Mouse (Mus musculus) MEL-GATA-1-ER (cell line): ENCODE measurements at regions not wholly inside any gene's neighbourhood (a gene's known extent, or its start where the extent isn't known, plus 50 kb on each side); places are given as distances from the start of the nearest gene placed in this dataset.

Experiments
- DNase-seq: peaks from one replicate; pipeline ENCODE4 v3.0.0-alpha.2; 2012; ENCODE audit warnings: low read depth; ENCODE audit errors: extremely low read depth

GRCm38 (mm10) chr6:11647651-11648050 lies 259.6 kb downstream of the Ndufa4 start:
- no peak for DNase-seq

GRCm38 (mm10) chr6:11613331-11613730 lies 294.0 kb downstream of the Ndufa4 start:
- no peak for DNase-seq

GRCm38 (mm10) chr6:11608214-11608613 lies 299.1 kb downstream of the Ndufa4 start:
- no peak for DNase-seq

- DNase-seq: no peak
These were observed 299.6 kb downstream of the Ndufa4 start for GRCm38 (mm10) chr6:11607696-11608095.

- DNase-seq: no peak
These were observed 301.2 kb downstream of the Ndufa4 start for GRCm38 (mm10) chr6:11606055-11606454.

DNA sequence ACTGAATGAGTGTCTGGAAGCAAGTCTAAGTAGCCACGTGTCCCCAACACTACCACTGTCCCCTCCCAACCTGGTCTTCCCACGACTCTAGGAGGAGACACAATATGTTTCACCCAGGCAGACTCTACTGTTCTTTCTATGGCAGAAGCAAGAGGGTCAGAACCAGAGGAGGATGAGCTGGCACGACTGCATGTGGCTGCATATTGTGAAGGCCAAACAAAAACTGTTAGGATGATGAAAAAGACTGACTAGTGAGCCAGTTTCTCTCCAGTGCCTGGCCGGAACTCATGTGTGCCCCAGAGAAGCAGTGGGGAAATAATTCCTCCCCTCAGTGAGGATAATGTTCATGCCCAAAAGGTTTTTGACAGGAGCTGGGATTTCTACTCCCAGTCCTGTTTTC lies 301.8 kb downstream of the Ndufa4 start:
- no peak for DNase-seq

DNA sequence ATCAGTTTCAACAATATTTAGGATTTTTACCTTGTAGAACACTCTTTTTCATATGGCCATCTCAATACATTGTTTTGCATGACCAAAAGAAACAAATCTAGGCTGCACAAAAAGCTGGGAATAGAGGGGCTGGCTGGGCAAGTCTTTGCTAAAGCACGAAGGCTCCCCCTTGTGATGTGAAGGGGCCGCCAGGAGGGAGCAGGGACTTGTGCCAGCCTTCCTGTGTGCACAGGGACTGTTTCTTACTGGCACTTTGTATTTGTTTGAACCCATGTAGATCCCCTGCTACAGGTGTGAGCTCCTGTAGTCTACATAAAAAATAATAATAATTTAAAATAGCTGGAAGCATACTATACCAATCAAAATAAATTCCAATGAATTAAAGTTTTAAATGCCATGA lies 312.4 kb downstream of the Ndufa4 start:
- DNase-seq: no peak

GRCm38 (mm10) chr6:11593583-11594271 lies 313.6 kb downstream of the Ndufa4 start:
- DNase-seq: peak; percentile 93

- no peak for DNase-seq
These were observed 331.2 kb downstream of the Ndufa4 start for GRCm38 (mm10) chr6:11576091-11576490.

GRCm38 (mm10) chr6:11565246-11565645 lies 342.1 kb downstream of the Ndufa4 start:
- peak; percentile 1 for DNase-seq

- DNase-seq: no peak
These were observed 356.8 kb downstream of the Ndufa4 start for GRCm38 (mm10) chr6:11550473-11550872.

- no peak for DNase-seq
These were observed 360.0 kb downstream of the Ndufa4 start for GRCm38 (mm10) chr6:11547318-11547717.

- DNase-seq: no peak
These were observed 372.1 kb downstream of the Ndufa4 start for GRCm38 (mm10) chr6:11534930-11535880.

- DNase-seq: no peak
These were observed 404.2 kb downstream of the Ndufa4 start for GRCm38 (mm10) chr6:11503136-11503535.

- no peak for DNase-seq
These were observed 412.9 kb downstream of the Ndufa4 start for GRCm38 (mm10) chr6:11494427-11494826.

GRCm38 (mm10) chr6:11476950-11477349 lies 430.3 kb downstream of the Ndufa4 start:
- no peak for DNase-seq
